Mouse (Mus musculus) testis, adult 2 months (tissue): ENCODE data around the gene Rassf5.

Experiments used
- CTCF ChIP-seq: fragments of 200-500 bp; IDR thresholded peaks from 2 replicates; pipeline ENCODE4 v1.5.1; 2012; ENCODE audit warnings: low read depth, mild to moderate bottlenecking, inconsistent platforms, low read length, moderate library complexity; ENCODE audit not compliant: control insufficient read depth, insufficient read depth, insufficient replicate concordance
- POLR2A ChIP-seq: fragments of 200-500 bp; IDR thresholded peaks from 2 replicates; pipeline ENCODE4 v1.6.1; 2012; ENCODE audit warnings: low read depth, mild to moderate bottlenecking, inconsistent platforms, low read length, moderate library complexity; ENCODE audit not compliant: control insufficient read depth

DNA sequence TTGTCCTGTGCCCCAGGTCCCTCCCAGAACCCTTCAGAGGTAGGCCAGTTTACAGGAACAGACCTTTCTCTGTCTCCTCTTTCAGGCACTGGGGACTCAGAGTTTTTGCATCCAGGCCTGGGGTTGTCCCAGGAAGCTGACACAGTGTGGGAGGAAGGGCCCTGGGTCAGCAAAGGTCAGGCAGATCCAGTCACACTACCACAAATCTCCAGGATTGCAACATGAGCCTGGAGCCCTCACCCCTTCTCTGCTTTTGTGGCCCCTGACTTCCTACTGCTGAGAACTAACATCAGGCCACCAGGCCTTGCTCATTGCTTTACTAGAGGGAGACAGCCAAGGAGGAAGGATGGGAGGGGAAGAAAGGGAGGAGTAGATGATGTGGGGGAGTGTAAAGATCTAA lies 31.8 kb upstream of the Rassf5 start:
- TF ChIP-seq POLR2A (no peak), CTCF (no peak)
